Mouse (Mus musculus) Patski (cell line): ENCODE data around the gene Cacna1e. TPM values are rescaled to one million over a fixed set of nuclear protein-coding genes. Genes with fewer than 3 reads are reported as not detected.

Experiments used
- ATAC-seq: fragments of 100-300 bp; one replicate; pipeline ENCODE4 v1.8.0; 2021
- CTCF ChIA-PET: fragments of 350-600 bp; sonication (Branson Sonifier 250); formaldehyde crosslinking; loops from one replicate; lab custom pipeline; 2022; ENCODE audit warnings: inconsistent platforms; lab: Charles Lee
- POLR2A ChIA-PET: fragments of 350-600 bp; sonication (Branson Sonifier 250); formaldehyde crosslinking; loops from one replicate; lab custom pipeline; 2022; ENCODE audit warnings: antibody characterized with exemption, inconsistent platforms; lab: Charles Lee
- DNase-seq: peaks from one replicate; pipeline ENCODE4 v3.0.0-alpha.2; 2011; ENCODE audit warnings: low read depth, low spot score
- H3K27me3 ChIP-seq: fragments of 371-371 bp; one replicate; pipeline ENCODE4 v1.5.1; 2021
- CTCF ChIP-seq: fragments of 100-300 bp; IDR thresholded peaks from one replicate; pipeline ENCODE4 v1.5.1; 2021
- in situ Hi-C: fragments of 300-500 bp; cut with MboI; formaldehyde crosslinking; loops from 3 replicates; pipeline ENCODE4 v1.11.1; 2018; ENCODE audit warnings: low pct_unique_long_range_greater_than_20kb, mixed read lengths
- polyA plus RNA-seq: library from polyadenylated mRNA; unstranded; gene quantifications from one replicate; pipeline ENCODE4 v1.2.3, GENCODE M21; 2021

Gene Cacna1e
- polyA plus RNA-seq, 1 experiment from 2014 or later = not detected

DNA sequence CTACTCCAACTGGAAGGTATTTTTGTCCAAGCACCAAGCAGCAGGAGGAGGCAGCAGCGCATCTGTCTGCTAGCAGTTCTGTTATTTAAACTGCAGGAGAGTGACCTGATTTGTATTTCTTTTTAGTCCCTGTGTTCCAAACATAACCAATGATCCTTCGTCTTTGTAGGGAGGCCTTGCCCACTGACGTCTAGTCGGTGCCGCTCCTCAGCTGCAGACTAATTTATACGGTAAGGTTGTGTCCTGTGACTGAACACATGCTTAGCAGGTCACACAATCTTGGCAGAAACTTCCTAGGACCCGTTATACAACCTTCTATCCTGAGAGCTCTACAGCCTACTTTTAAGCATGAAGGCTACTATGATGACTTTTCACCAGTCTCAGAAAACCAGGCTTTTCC lies 424.2 kb downstream of the Cacna1e start:
- peaks cover 15% of the 10 kb centered on the region for H3K27me3 ChIP-seq
- CTCF ChIA-PET = no interaction called here
- POLR2A ChIA-PET = no interaction called here
- no peak for TF ChIP-seq CTCF
- no peak for DNase-seq
- in situ Hi-C loops = no loop called here
- ATAC-seq = no peak

- ChIA-PET POLR2A (no interaction called here), CTCF (no interaction called here)
- no peak for TF ChIP-seq CTCF
- DNase-seq (no peak), ATAC-seq (no peak)
- in situ Hi-C loops = no loop called here
- H3K27me3 ChIP-seq = peaks cover 15% of the 10 kb centered on the region
Measured at GRCm38 (mm10) chr1:154458601-154459000, 425.7 kb downstream of the Cacna1e start.

- TF ChIP-seq CTCF = no peak
- H3K27me3 ChIP-seq = peaks cover 18% of the 10 kb centered on the region
- POLR2A ChIA-PET = no interaction called here
- DNase-seq (no peak), ATAC-seq (no peak)
- CTCF ChIA-PET = no interaction called here
- in situ Hi-C loops = no loop called here
Measured at GRCm38 (mm10) chr1:154450799-154451198, 433.5 kb downstream of the Cacna1e start.

DNA sequence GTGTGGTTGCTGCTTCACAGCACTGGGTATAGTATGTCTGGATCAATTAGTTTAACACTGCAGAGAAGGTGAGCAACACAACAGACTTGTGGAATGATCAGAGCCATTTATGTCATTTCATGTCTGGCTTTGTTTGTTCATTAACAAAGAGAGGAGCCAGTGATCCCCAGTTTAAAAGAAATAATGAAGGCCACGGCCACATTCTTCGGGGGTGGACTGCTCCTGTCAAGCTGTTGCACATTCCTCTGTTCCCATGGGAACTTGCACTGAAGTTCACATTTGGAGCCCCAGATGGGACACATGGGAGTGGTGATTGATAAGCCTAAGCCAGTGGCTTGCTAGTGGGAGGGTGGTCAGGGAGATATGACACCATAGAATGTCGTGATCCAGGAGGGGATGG lies 437.8 kb downstream of the Cacna1e start:
- ATAC-seq = no peak
- ChIA-PET POLR2A (no interaction called here), CTCF (interaction anchor here (1.4 kb wide), 1 partner anchor 11 kb away, joined by 3 read pairs; no protein-coding TSS in a partner anchor)
- no peak for DNase-seq
- in situ Hi-C loops = no loop called here
- TF ChIP-seq CTCF = no peak
- peaks cover 45% of the 10 kb centered on the region for H3K27me3 ChIP-seq

DNA sequence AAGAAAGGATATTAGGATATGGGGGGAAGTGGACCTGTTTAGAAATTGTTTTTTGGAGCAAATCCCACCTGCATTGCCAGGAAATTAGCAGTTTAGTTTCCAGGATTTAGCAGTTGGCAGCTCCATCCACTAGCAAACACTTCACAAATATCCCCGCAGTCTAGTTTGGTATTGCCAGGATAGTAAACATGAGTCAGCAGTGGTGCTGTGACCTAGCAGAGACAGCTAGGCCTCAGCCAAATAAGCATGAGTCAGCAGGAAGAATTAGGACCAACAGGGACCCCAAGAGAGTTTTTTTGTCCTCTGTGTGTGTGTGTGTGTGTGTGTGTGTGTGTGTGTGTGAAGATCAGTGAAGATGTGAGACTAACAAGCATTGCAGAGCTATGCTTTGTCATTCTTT lies 450.8 kb downstream of the Cacna1e start:
- POLR2A ChIA-PET = no interaction called here
- CTCF ChIA-PET = no interaction called here
- H3K27me3 ChIP-seq = peaks cover 35% of the 10 kb centered on the region
- DNase-seq = no peak
- TF ChIP-seq CTCF = no peak
- no peak for ATAC-seq
- in situ Hi-C loops = no loop called here

- CTCF ChIA-PET = no interaction called here
- POLR2A ChIA-PET = no interaction called here
- no peak for ATAC-seq
- no peak for TF ChIP-seq CTCF
- no peak for DNase-seq
- in situ Hi-C loops = no loop called here
- peaks cover 35% of the 10 kb centered on the region for H3K27me3 ChIP-seq
Measured at GRCm38 (mm10) chr1:154433112-154433511, 451.2 kb downstream of the Cacna1e start.

- in situ Hi-C loops = no loop called here
- no peak for DNase-seq
- no peak for ATAC-seq
- peaks cover 18% of the 10 kb centered on the region for H3K27me3 ChIP-seq
- TF ChIP-seq CTCF = no peak
- POLR2A ChIA-PET = no interaction called here
- CTCF ChIA-PET = no interaction called here
Measured at GRCm38 (mm10) chr1:154428276-154428675, 456.0 kb downstream of the Cacna1e start.

DNA sequence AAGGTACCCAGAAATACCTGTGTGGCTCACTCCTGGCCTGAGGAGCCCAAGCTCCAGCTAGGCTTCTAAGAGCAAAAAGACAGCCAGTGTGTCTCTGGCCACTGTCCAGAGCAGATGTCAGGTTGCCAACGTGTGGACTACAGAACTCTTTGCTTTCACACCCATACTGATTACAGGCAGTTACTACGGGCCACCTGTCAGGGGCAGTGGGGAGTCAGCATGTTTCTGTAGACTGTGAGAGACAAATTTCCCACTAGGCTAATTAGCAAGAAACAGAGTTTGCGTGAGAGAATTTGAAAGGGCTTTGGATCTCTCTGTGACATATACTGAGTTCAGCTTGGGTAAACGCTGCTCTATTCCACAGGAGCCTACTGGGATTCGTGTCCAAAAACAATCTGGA lies 466.0 kb downstream of the Cacna1e start:
- ChIA-PET CTCF (no interaction called here), POLR2A (no interaction called here)
- peaks cover 18% of the 10 kb centered on the region for H3K27me3 ChIP-seq
- ATAC-seq (no peak), DNase-seq (no peak)
- no peak for TF ChIP-seq CTCF
- in situ Hi-C loops = no loop called here

GRCm38 (mm10) chr1:154416384-154417155 lies 467.7 kb downstream of the Cacna1e start:
- no peak for ATAC-seq
- no peak for TF ChIP-seq CTCF
- no peak for DNase-seq
- H3K27me3 ChIP-seq = peaks cover 22% of the 10 kb centered on the region
- in situ Hi-C loops = no loop called here
- CTCF ChIA-PET = no interaction called here
- POLR2A ChIA-PET = no interaction called here

- POLR2A ChIA-PET = no interaction called here
Measured at GRCm38 (mm10) chr1:154415826-154416225, 468.5 kb downstream of the Cacna1e start.

DNA sequence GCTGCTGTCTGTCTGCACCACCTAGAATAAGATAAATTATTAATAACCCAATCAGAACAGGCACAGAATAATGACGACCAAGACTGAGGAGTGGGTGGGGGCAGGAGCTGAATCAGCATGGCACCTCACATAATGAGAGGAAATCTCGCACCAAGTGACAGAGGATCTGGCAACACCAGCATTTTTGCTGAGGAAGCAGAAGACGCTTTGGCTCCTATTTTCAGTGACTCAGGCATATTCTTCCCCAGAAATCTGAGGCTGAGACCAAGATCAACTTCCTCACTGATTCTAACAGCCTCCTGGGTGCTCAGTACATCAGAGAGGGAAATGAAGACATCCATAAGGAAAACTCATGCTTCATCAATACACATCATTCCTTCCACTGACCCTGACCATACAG lies 471.2 kb downstream of the Cacna1e start:
- no peak for TF ChIP-seq CTCF
- in situ Hi-C loops = no loop called here
- ATAC-seq (no peak), DNase-seq (no peak)
- peaks cover 22% of the 10 kb centered on the region for H3K27me3 ChIP-seq
- ChIA-PET CTCF (no interaction called here), POLR2A (no interaction called here)

More at GRCm38 (mm10) chr1:154415826-154416225, 468.5 kb downstream of the Cacna1e start:
- in situ Hi-C loops = no loop called here
- CTCF ChIA-PET = no interaction called here
- no peak for ATAC-seq
- H3K27me3 ChIP-seq = peaks cover 22% of the 10 kb centered on the region
- no peak for DNase-seq
- no peak for TF ChIP-seq CTCF
